Comparison of ENCODE assay signal across 8 mouse cellular contexts in the genomic region with DNA sequence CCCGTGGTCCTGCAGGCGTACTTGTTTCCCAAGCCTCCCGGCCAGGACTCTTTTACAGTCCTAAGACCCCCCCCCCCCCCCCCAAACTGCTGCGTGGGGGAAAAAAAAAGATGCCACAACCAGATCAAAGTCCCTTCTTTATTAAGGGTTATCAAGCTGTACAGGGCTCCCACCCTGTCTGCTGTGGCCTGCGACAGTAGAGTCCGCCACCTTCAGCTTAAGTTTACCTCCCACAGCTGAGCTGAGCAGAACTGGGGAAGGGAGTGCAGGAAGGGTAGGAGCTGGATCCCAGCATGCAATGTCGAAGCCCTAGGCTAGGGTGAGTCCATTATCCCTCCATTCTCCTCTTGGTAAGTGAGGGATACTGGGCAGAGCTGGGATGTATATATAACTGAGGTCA. TPM values are rescaled to one million over a fixed set of nuclear protein-coding genes. Genes with fewer than 3 reads are reported as not detected.
DNase-seq lines count a peak whose midpoint lies in the region; ATAC-seq lines count a peak whose summit lies in the region.

No protein-coding gene starts in this region.

- ATAC-seq in kidney, embryonic 16.5 days (ENCODE audit: low FRiP score, low TSS enrichment), result peak; percentile 43; the same call in 1 of the 2 replicates
- no peak for ATAC-seq in limb, embryonic 11.5 days (ENCODE audit: insufficient number of reproducible peaks, low FRiP score, low TSS enrichment, low read depth)
- no peak for ATAC-seq in neural tube, embryonic 12.5 days (ENCODE audit: low FRiP score, low read depth)

- H3K9ac ChIP-seq in kidney, embryonic 16.5 days (replicated peaks; ENCODE audit: low read length), result no peak overlapping the region
- H3K9ac ChIP-seq in limb, embryonic 11.5 days (ENCODE audit: low read length), result no peak overlapping the region; the same call in 1 of the 2 replicates
- no peak overlapping the region for H3K9ac ChIP-seq in neural tube, embryonic 12.5 days

- no peaks in the 10 kb centered on the region for H3K9me3 ChIP-seq in kidney, embryonic 16.5 days (ENCODE audit: low read length)
- H3K9me3 ChIP-seq in forebrain, embryonic 10.5 days, result no peaks in the 10 kb centered on the region
- H3K9me3 ChIP-seq in limb, embryonic 11.5 days (ENCODE audit: control insufficient read depth, low read length), result no peaks in the 10 kb centered on the region
- no peaks in the 10 kb centered on the region for H3K9me3 ChIP-seq in neural tube, embryonic 12.5 days

- H3K36me3 ChIP-seq in kidney, embryonic 16.5 days (ENCODE audit: insufficient read depth, low read length), result peaks cover 41% of the 10 kb centered on the region
- H3K36me3 ChIP-seq in forebrain, embryonic 10.5 days (replicated peaks), result peaks cover 51% of the 10 kb centered on the region
- peaks cover 8% of the 10 kb centered on the region for H3K36me3 ChIP-seq in limb, embryonic 11.5 days (ENCODE audit: control insufficient read depth, insufficient read depth, low read length)
- peaks cover 68% of the 10 kb centered on the region for H3K36me3 ChIP-seq in neural tube, embryonic 12.5 days

- DNase-seq in kidney, postnatal 4 days, result no peak
- DNase-seq in forebrain, embryonic 10.5 days (ENCODE audit: extremely low spot score, low spot score), result no peak
- no peak for DNase-seq in limb, embryonic 11.5 days (ENCODE audit: low spot score)
- no peak for DNase-seq in right cerebral cortex, postnatal 25 days
- DNase-seq in adrenal gland, postnatal 4 days (ENCODE audit: low spot score in 2 of 2), result no peak
- DNase-seq in gastrocnemius, postnatal 10 days, result no peak

- peaks cover 8% of the 10 kb centered on the region for H3K4me1 ChIP-seq in kidney, embryonic 16.5 days (ENCODE audit: insufficient read depth, low read length)
- H3K4me1 ChIP-seq in forebrain, embryonic 10.5 days, result peaks cover 27% of the 10 kb centered on the region
- H3K4me1 ChIP-seq in limb, embryonic 11.5 days (ENCODE audit: control insufficient read depth, insufficient read depth, low read length), result peaks cover 7% of the 10 kb centered on the region
- H3K4me1 ChIP-seq in neural tube, embryonic 12.5 days, result peaks cover 17% of the 10 kb centered on the region

- peak overlapping the region; percentile 98 for H3K4me2 ChIP-seq in kidney, embryonic 16.5 days (replicated peaks; ENCODE audit: low read depth, low read length)
- H3K4me2 ChIP-seq in limb, embryonic 11.5 days (ENCODE audit: low read depth, severe bottlenecking), result peak overlapping the region; percentile 99
- H3K4me2 ChIP-seq in neural tube, embryonic 12.5 days (replicated peaks), result peak overlapping the region; percentile 100

- no peaks in the 10 kb centered on the region for H3K27me3 ChIP-seq in kidney, embryonic 16.5 days (ENCODE audit: insufficient read depth, low read length)
- H3K27me3 ChIP-seq in forebrain, embryonic 10.5 days (ENCODE audit: poor library complexity, severe bottlenecking), result no peaks in the 10 kb centered on the region
- H3K27me3 ChIP-seq in limb, embryonic 11.5 days (ENCODE audit: control insufficient read depth, insufficient read depth, low read length), result no peaks in the 10 kb centered on the region
- no peaks in the 10 kb centered on the region for H3K27me3 ChIP-seq in neural tube, embryonic 12.5 days (replicated peaks)

- peak overlapping the region; percentile 66 for H3K4me3 ChIP-seq in kidney, embryonic 16.5 days (ENCODE audit: low read length)
- H3K4me3 ChIP-seq in forebrain, embryonic 10.5 days, result peak overlapping the region; percentile 77
- H3K4me3 ChIP-seq in limb, embryonic 11.5 days (ENCODE audit: low read depth, low read length), result peak overlapping the region; percentile 67
- H3K4me3 ChIP-seq in neural tube, embryonic 12.5 days, result no peak overlapping the region

- 27% methylated on average over 7 of the region's 7 CpGs for WGBS in kidney, embryonic 16.5 days
- WGBS in forebrain, embryonic 10.5 days, result 35% methylated on average over 7 of the region's 7 CpGs
- 31% methylated on average over 7 of the region's 7 CpGs for WGBS in limb, embryonic 11.5 days
- 33% methylated on average over 7 of the region's 7 CpGs for WGBS in neural tube, embryonic 12.5 days

- no peak overlapping the region for H3K27ac ChIP-seq in kidney, embryonic 16.5 days (ENCODE audit: low read length)
- H3K27ac ChIP-seq in forebrain, embryonic 10.5 days, result peak overlapping the region; percentile 87
- H3K27ac ChIP-seq in limb, embryonic 11.5 days (replicated peaks; ENCODE audit: low read depth, low read length), result no peak overlapping the region
- H3K27ac ChIP-seq in neural tube, embryonic 12.5 days, result no peak overlapping the region

RNA-seq across cellular contexts. Expression of a gene that starts 0.5 kb away (rescaled TPM):
- polyA plus RNA-seq in kidney, embryonic 16.5 days (2015; fragmentation: Nextera tagmentation; extraction: Ambion mirVana), result 36.4 and 37.2 TPM in 2 replicates
- polyA plus RNA-seq in forebrain, embryonic 10.5 days (2016; fragmentation: Nextera tagmentation; extraction: Ambion mirVana), result 41.9 and 45.4 TPM in 2 replicates
- polyA plus RNA-seq in limb, embryonic 11.5 days (2014; fragmentation: Nextera tagmentation; extraction: Ambion mirVana), result 24.8 and 28.1 TPM in 2 replicates
- 37.8 and 39.1 TPM in 2 replicates for polyA plus RNA-seq in neural tube, embryonic 12.5 days (2016; fragmentation: Nextera tagmentation; extraction: Ambion mirVana)
- total RNA-seq in adrenal gland, postnatal 4 days (2021), result 10 to 100 TPM; 42.1 TPM
- 10 to 100 TPM; 20.8 to 24.2 TPM for total RNA-seq in gastrocnemius, postnatal 10 days (2021)

RNA-seq across cellular contexts. Expression of a gene that starts 11.2 kb away (rescaled TPM):
- polyA plus RNA-seq in kidney, embryonic 16.5 days (2015; fragmentation: Nextera tagmentation; extraction: Ambion mirVana), result 29.2 and 30.1 TPM in 2 replicates
- polyA plus RNA-seq in forebrain, embryonic 10.5 days (2016; fragmentation: Nextera tagmentation; extraction: Ambion mirVana), result 20.9 and 24.1 TPM in 2 replicates
- polyA plus RNA-seq in limb, embryonic 11.5 days (2014; fragmentation: Nextera tagmentation; extraction: Ambion mirVana), result 17.5 and 19.7 TPM in 2 replicates
- 22.2 and 25.2 TPM in 2 replicates for polyA plus RNA-seq in neural tube, embryonic 12.5 days (2016; fragmentation: Nextera tagmentation; extraction: Ambion mirVana)
- 10 to 100 TPM; 23.0 to 27.3 TPM for total RNA-seq in adrenal gland, postnatal 4 days (2021)
- total RNA-seq in gastrocnemius, postnatal 10 days (2021), result 1 to 10 TPM; 6.8 to 9.4 TPM

RNA-seq across cellular contexts. Expression of a gene that starts 11.3 kb away (rescaled TPM):
- 33.0 and 36.0 TPM in 2 replicates for polyA plus RNA-seq in kidney, embryonic 16.5 days (2015; fragmentation: Nextera tagmentation; extraction: Ambion mirVana)
- 17.4 and 19.2 TPM in 2 replicates for polyA plus RNA-seq in forebrain, embryonic 10.5 days (2016; fragmentation: Nextera tagmentation; extraction: Ambion mirVana)
- polyA plus RNA-seq in limb, embryonic 11.5 days (2014; fragmentation: Nextera tagmentation; extraction: Ambion mirVana), result 15.1 and 18.0 TPM in 2 replicates
- polyA plus RNA-seq in neural tube, embryonic 12.5 days (2016; fragmentation: Nextera tagmentation; extraction: Ambion mirVana), result 41.0 and 41.5 TPM in 2 replicates
- total RNA-seq in adrenal gland, postnatal 4 days (2021), result 10 to 100 TPM; 38.0 to 41.8 TPM
- 10 to 100 TPM; 50.8 to 51.0 TPM for total RNA-seq in gastrocnemius, postnatal 10 days (2021)

RNA-seq across cellular contexts. Expression of a gene that starts 12.3 kb away (rescaled TPM):
- 48.4 and 51.0 TPM in 2 replicates for polyA plus RNA-seq in kidney, embryonic 16.5 days (2015; fragmentation: Nextera tagmentation; extraction: Ambion mirVana)
- 26.8 and 29.0 TPM in 2 replicates for polyA plus RNA-seq in forebrain, embryonic 10.5 days (2016; fragmentation: Nextera tagmentation; extraction: Ambion mirVana)
- 30.2 and 31.3 TPM in 2 replicates for polyA plus RNA-seq in limb, embryonic 11.5 days (2014; fragmentation: Nextera tagmentation; extraction: Ambion mirVana)
- polyA plus RNA-seq in neural tube, embryonic 12.5 days (2016; fragmentation: Nextera tagmentation; extraction: Ambion mirVana), result 37.8 and 38.5 TPM in 2 replicates
- 10 to 100 TPM; 27.5 to 31.4 TPM for total RNA-seq in adrenal gland, postnatal 4 days (2021)
- total RNA-seq in gastrocnemius, postnatal 10 days (2021), result 10 to 100 TPM; 12.4 to 14.0 TPM

RNA-seq across cellular contexts. Expression of a gene that starts 29.9 kb away (rescaled TPM):
- polyA plus RNA-seq in kidney, embryonic 16.5 days (2015; fragmentation: Nextera tagmentation; extraction: Ambion mirVana), result 57.4 and 63.8 TPM in 2 replicates
- 14.4 and 15.3 TPM in 2 replicates for polyA plus RNA-seq in forebrain, embryonic 10.5 days (2016; fragmentation: Nextera tagmentation; extraction: Ambion mirVana)
- 17.7 and 18.5 TPM in 2 replicates for polyA plus RNA-seq in limb, embryonic 11.5 days (2014; fragmentation: Nextera tagmentation; extraction: Ambion mirVana)
- 17.0 and 18.2 TPM in 2 replicates for polyA plus RNA-seq in neural tube, embryonic 12.5 days (2016; fragmentation: Nextera tagmentation; extraction: Ambion mirVana)
- 10 to 100 TPM; 45.2 to 67.4 TPM for total RNA-seq in adrenal gland, postnatal 4 days (2021)
- total RNA-seq in gastrocnemius, postnatal 10 days (2021), result 1 to 10 TPM; 6.5 to 8.6 TPM
